Mouse (Mus musculus) cerebellum, postnatal 4 days (tissue): ENCODE measurements around the gene Crkl.
"Not testable (repeated sequence)": the region's sequence is repeated elsewhere in the genome, so short reads cannot be mapped to it uniquely, and the experiment has no call there.

Source experiments
- DNase-seq, 2 experiments: peaks; one replicate each; pipeline ENCODE4 v3.0.0; 2022; ENCODE audit warnings: low spot score in 2 of 2, mixed read lengths in 1 of 2

Gene Crkl

GRCm38 (mm10) chr16:17486505-17486904 lies 34.7 kb downstream of the Crkl start:
- DNase-seq = no peak

DNA sequence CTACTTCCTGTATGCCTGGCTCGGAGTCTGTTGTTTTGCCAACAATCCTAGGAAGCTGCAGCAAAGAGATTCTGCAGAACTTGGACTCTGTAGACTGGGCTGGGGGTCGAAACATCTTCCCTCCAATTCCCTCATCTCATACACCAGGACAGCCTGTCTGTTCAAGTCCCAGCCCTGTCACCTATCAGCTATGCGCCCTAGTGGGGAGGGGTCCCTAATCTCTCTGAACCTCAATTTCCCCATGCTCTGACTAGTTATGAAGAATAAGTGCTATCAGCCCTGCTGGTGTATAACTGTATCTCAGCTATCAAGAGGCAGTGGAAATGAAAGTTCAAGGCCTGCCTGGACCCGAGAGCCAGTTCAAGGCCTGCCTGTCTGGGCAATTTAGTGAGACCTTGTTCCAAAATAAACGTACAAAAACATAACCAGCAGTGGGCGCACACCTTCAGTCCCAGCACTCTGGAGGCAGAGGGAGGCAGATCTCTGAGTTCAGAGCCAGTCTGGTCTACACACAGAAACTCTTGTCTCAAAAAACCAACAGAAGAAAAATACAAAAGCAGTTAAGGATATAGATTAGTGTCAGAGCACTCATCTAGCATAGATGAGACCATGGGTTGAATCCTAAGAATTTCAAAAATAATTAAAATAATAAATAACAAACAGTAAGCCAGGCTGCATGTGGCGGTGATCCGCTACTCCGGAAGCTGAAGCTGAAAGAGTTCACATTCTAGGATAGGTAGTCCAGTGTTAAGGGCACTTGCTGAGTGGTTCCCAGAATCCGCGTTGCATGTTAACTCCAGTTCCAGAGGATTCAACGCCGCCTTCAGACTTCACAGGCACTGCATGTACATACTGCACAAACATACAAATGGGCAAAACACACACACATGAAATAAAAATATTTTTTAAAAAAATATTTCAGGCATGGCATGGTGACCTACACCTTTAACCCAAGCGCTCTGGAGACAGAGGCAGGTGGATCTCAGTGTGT lies 37.0 kb downstream of the Crkl start:
- no peak for DNase-seq

- DNase-seq = no peak
These were observed 37.8 kb downstream of the Crkl start, which contains the start of gene Aifm3 for GRCm38 (mm10) chr16:17489469-17490111. Gene Aifm3 (plus strand): TSS chr16:17489611.

DNA sequence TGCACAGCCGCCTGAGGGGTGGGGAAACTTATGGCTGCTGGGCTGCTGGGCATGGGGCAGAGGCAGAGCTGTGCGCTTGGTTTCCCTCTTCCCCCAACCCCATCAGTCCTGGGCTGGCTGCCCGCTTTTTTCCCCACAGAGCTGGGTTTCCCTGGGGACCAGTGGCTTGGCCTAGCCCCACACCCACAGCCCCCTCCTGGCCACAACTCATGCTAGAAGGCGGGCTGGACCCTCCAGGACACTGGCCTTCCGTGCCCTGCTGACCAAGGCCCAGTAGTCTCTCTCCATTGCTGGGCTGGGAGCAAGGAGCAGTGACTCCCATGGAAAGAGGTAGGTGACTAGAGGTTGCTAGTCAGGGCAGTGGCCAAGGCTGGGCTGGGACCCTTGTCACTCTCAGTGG lies 39.4 kb downstream of the Crkl start:
- no peak for DNase-seq

DNA sequence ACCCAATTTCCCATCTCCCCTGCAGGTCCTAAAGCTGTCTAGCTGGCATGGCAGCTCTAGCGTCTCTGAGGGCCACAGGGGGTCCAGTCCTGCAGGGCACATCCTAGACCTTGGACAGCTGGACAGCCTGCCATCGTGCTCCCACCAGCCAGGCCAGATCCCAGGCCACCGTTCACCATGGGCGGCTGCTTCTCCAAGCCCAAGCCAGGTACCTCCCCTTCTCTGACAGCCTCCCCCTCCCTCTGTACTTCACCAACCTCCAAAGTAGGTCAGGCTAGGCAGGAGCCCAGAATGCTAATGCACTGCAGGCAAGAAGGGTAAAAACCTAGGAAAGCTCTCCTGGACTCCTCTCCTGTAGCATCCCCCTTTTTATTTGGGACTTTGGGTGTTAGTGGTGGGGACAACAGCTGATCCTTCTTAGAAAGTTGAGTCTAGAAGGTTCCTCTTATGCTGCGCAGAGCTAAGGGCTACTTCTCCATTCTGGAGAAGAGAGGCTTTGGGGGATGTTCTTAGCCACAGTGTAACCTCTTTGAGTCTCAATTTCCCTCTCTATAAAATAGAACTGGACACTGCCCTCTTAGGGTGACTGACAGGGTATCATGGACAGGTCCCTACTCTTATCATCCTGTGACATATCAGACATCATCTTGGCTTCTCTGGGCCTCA lies 40.2 kb downstream of the Crkl start:
- no peak for DNase-seq

DNA sequence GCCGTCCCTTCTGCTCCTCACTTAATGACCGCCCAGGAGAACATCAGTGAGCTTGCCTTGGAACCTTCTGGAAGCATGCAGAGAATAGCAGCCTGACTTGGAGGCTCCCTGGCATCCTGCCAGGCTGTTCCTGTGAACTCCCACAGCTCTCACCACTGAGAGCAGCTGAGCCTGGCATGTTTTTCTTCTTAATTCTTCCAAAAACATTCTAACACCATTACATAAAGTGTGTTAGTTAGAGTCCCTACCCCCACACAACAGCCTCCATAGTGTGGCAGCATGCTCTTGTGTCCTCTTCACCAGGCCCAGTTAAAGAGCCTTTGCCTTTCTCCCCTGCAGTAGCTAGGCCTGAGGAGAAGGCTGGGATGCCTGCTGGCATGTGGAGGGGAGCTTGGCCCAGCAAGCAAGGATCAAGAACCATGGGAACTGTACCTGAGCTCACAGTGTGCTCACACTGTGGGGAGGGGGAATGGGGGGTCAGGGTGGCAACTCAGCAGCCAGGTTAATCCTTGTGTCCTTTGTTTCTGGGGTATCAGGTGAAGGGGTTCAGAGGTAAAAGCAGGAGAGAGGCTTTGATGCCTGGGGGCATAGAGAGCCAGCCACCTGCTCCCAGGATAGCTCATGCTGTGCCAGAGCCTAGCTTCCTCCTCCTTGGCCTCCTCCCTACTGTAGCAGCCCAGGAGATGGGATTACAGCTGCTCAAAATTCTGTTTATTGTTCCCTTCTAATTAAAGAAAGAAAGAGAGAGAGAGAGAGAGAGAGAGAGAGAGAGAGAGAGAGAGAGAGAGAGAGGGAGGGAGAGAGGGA lies 44.9 kb downstream of the Crkl start:
- peak in 1 of 2 experiments; percentile 63 for DNase-seq

DNA sequence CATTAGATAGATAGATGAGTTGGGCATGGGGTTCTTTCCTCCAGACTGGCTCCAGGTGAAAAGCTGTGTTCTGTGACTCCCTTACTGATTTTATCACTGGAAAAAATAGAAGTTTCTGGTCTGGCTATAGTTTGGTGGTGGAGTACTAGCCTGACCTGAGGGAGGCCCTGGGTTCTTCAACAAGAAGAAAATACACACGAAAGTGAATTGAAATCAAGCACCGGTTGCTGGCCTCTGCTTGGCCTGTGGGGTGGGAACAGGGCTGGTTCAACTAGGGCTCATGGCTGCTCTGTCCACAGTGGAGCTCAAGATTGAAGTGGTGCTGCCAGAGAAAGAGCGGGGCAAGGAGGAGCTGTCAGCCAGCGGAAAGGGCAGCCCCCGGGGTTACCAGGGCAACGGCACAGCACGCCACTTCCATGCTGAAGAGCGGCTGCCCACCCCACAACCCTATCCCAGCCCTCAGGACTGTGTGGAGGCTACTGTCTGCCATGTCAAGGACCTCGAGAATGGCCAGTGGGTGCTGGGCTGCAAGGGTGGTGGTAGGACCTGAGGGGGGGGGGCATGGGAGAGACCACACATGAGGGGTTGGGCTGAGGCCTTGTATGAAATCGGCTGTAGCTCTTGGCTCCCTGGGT lies 47.6 kb downstream of the Crkl start:
- DNase-seq = peak in 1 of 2 experiments; percentile 68

DNA sequence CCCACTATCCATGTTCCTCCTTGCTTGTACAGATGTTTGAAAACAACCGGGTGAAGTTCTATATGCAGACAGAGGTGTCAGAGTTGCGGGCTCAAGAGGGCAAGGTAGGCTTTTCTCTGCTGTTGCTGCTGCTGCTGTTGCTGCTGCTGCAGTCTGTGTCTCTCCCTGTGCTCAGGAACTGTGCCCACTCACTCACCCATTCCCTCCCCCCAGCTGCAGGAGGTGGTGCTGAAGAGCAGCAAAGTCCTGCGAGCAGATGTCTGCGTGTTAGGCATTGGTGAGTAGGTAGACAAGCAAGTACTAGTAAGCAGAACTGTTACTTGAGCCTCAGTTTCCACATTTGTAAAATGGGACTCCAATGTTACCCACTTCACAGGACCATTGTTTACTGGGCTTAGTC lies 50.9 kb downstream of the Crkl start:
- no peak for DNase-seq

- no peak for DNase-seq
These were observed 55.3 kb downstream of the Crkl start for GRCm38 (mm10) chr16:17507018-17507552.

- DNase-seq = not testable (repeated sequence)
These were observed 56.2 kb downstream of the Crkl start for GRCm38 (mm10) chr16:17508031-17508430.

DNA sequence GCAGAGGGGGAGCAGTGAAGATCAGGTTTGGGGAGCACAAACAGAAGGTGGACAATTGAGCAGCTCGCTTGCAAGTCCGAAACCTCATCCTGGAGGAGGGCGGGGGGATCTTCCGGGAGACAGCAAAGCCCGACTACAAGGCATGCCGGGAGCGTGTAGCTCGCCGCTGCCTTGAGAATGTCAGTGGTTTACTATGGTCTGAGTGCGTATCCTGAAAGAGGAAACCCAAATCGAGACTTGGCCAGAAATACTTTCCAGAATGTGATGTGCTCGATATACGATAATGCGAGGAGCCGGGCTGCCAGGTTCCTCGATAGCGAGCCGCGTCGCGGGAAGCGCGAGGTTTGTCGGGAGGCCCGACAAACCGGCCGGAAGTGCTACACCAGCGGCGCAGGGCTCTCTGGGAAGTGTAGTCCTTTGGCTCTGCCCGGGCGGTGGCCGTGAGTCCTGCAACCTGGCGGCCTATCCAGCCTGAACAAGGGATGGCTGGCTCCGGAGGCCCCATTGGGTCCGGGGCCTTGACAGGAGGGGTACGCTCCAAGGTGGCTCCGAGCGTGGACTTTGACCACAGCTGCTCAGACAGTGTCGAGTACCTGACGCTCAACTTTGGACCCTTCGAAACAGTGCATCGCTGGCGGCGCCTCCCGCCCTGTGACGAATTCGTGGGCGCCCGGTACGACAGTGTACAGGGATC lies 56.9 kb downstream of the Crkl start, which contains the start of gene Lztr1:
TSS of gene Lztr1 (plus strand) at position 143 of the 694 bp plus-strand sequence.
- peak; percentile 70 to 86 for DNase-seq

GRCm38 (mm10) chr16:17509240-17509597 lies 57.4 kb downstream of the Crkl start:
- DNase-seq = no peak

GRCm38 (mm10) chr16:17510143-17510542 lies 58.4 kb downstream of the Crkl start:
- DNase-seq = no peak

- DNase-seq = no peak
These were observed 58.9 kb downstream of the Crkl start for GRCm38 (mm10) chr16:17510686-17511085.

GRCm38 (mm10) chr16:17511431-17511830 lies 59.6 kb downstream of the Crkl start:
- no peak for DNase-seq

DNA sequence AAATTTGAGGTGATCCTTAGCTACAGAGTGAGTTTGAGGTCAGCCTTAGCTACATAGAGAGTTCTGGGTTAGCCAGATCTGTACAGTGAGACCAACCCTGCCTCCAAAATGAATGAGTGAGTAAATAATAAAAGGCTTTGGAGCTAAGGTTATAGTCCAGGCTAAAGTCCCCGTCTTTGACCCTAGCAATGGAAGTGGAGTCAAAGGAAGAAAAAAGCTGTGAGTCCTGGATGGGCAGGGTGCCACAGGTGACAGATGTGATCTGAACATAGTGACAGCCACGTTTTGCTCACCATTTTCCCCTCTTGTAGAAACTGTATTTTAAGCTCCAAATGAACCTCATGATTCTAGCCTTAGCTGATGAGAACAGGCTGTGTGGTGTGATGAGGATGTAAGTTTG lies 67.1 kb downstream of the Crkl start:
- DNase-seq = no peak

DNA sequence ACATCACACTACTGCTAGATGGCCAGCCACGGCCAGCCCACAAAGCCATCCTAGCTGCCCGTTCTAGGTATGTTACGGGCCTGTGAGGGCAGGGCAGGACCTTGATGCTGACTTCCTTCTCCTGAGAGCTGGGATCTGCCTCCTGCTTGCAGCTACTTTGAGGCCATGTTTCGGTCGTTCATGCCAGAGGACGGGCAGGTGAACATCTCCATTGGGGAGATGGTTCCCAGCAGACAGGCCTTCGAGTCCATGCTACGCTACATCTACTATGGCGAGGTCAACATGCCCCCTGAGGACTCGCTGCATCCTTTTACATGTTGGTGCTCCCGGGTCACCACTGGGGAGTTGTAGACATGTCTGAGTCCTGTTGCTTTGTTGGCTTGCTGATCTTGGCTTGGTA lies 72.4 kb downstream of the Crkl start:
- DNase-seq = no peak

- no peak for DNase-seq
These were observed 73.7 kb downstream of the Crkl start for GRCm38 (mm10) chr16:17525524-17525923.

DNA sequence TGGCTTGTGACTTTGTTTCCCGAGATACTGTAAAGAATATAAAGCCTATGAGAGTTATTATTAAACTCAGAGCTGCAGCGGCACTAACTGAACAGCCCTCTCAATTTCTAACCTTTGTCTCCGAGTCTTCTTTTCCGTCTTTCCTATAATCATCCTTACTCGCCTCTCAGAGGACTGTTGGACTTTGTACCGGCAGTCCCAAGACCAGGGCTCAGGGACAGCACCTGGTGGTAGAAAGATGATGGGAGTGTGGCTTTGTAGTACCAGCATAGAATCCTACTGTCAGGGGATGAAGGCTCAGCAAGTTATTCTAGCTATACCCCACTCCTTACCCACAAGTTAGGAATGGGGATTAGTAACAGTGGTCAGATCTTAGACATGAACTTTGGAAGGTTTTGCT lies 74.4 kb downstream of the Crkl start:
- DNase-seq = no peak

DNA sequence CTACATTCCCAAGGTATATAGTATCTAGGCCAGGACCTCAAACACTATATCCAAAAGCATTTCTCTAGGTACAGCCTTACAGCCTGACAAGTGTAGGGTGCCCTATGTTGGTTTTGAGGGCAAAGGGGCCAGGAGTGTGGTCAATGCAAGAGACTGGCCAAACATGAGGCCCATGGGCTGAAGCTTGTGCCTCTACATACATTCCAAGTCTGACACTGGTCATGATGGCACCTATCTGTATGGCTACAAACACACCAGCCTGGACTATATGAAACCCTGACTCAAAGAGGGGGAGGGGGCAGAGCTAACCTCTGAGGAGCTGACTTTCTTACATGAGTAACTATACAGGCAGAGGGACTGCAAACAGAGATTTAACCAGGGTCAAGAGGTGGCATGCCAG lies 75.8 kb downstream of the Crkl start:
- no peak for DNase-seq
